Mouse (Mus musculus) thymus, adult 2 months (tissue): ENCODE results near the gene Cdc42ep4. TPM values are rescaled to one million over a fixed set of nuclear protein-coding genes. Genes with fewer than 3 reads are reported as not detected.

Experiments
- DNase-seq: peaks from one replicate; pipeline ENCODE4 v3.0.0; 2021
- H3K27ac ChIP-seq: fragments of 200-500 bp; 2 replicates; pipeline ENCODE4 v1.5.1; 2012; ENCODE audit warnings: low read length, control low read depth; ENCODE audit not compliant: control insufficient read depth, insufficient read depth
- H3K27me3 ChIP-seq: fragments of 200-500 bp; 2 replicates; pipeline ENCODE4 v1.6.1; 2012; ENCODE audit warnings: mild to moderate bottlenecking, low read length, moderate library complexity, mixed read lengths; ENCODE audit not compliant: control insufficient read depth, insufficient read depth
- H3K36me3 ChIP-seq: fragments of 200-500 bp; 2 replicates; pipeline ENCODE4 v1.6.1; 2012; ENCODE audit warnings: mild to moderate bottlenecking, low read length, moderate library complexity; ENCODE audit not compliant: control insufficient read depth, insufficient read depth
- H3K4me1 ChIP-seq: fragments of 200-500 bp; replicated peaks from 2 replicates; pipeline ENCODE4 v1.6.1; 2012; ENCODE audit warnings: low read length; ENCODE audit not compliant: control insufficient read depth, insufficient read depth
- H3K4me3 ChIP-seq: fragments of 200-500 bp; 2 replicates; pipeline ENCODE4 v1.5.1; 2012; ENCODE audit warnings: mild to moderate bottlenecking, low read length, control low read depth, moderate library complexity; ENCODE audit not compliant: control insufficient read depth, insufficient read depth
- CTCF ChIP-seq: fragments of 200-500 bp; IDR thresholded peaks from 2 replicates; pipeline ENCODE4 v1.5.1; 2012; ENCODE audit warnings: mild to moderate bottlenecking, control low read depth, low read length, moderate library complexity, borderline replicate concordance; ENCODE audit not compliant: control insufficient read depth, poor library complexity, insufficient read depth; ENCODE audit errors: extremely low read depth
- POLR2A ChIP-seq: fragments of 200-500 bp; IDR thresholded peaks from 2 replicates; pipeline ENCODE4 v1.6.1; 2012; ENCODE audit warnings: mild to moderate bottlenecking, low read length, control low read depth, moderate library complexity; ENCODE audit not compliant: control insufficient read depth, poor library complexity, insufficient read depth; ENCODE audit errors: extremely low read depth
- WGBS: fragments of 180-500 bp; shearing (Covaris S2); methylation state at CpG from one replicate; pipeline ENCODE4 v1.1.7; 2018; 5-methylcytosine and 5-hydroxymethylcytosine counted together
- polyA plus RNA-seq: library from polyadenylated mRNA; depleted of rRNA; stranded (reverse); fragments of >200 nt; gene quantifications from 2 replicates; pipeline ENCODE4 v1.2.3, GENCODE M21; 2012

The Cdc42ep4 gene
- polyA plus RNA-seq, 1 experiment, result 28.7 TPM

DNA sequence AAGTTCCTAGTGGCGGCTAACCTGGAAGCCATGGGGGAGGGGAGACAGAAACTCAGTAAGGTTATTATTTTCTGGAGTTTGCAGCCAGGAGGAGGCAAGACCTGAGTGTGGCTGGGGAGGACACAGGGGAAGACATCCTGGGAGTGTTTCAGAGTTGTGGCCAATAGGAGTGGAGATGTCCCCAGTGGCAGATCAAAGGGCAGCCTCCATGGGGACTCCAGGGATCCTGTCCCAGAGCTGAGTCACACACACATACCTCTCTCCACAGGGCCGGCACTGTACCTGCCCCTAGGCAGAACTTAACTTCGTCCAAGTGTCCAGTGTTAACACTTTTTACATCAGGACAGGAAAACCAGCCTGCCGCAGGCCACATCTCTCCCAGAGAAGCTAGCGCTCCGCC is 16.5 kb downstream of the Cdc42ep4 start:
- H3K27ac ChIP-seq, result no peak overlapping the region
- H3K36me3 ChIP-seq, result no peaks in the 10 kb centered on the region
- DNase-seq, result no peak
- H3K27me3 ChIP-seq, result no peaks in the 10 kb centered on the region
- H3K4me1 ChIP-seq, result peaks cover 26% of the 10 kb centered on the region
- WGBS, result 95% methylated on average over 6 of the region's 6 CpGs
- TF ChIP-seq CTCF, result no peak
- no peak for TF ChIP-seq POLR2A
- H3K4me3 ChIP-seq, result no peak overlapping the region

DNA sequence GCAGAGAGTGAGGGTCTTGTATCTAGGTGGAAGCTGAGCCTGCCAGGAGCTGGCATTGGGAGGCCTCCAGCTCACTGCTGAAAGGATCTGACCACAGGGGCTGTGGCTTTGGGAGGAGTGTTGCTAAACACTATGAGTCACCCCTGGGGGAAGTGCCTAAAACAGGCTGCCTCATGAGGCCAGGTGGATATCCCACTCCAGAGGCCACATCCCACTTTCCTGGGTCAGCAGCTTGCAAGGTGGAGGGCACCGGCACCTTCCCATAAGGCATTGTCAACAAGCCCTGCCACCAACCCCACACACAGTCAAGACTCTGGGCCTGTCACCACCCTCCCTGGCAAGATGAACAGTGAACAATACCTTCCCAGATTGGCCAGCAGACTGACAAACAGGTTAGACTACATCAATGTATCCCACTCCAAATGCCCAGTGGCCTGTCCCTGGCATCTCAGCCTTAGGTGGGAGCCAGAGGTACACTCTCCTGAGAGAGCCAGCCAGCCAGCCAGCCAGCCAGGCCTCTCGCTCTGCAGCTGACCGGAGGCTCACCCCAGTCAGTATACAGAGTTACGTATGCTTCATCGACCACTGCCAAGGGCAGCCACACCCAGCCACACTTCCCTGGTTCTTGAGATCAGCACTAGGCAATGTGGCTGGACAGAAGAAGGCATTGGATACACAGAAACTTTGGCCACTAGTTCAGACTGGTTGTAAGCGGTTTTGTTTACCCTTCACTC is 17.9 kb downstream of the Cdc42ep4 start:
- H3K36me3 ChIP-seq, result no peaks in the 10 kb centered on the region
- H3K4me1 ChIP-seq, result peaks cover 17% of the 10 kb centered on the region
- DNase-seq, result no peak
- TF ChIP-seq CTCF, result no peak
- no peak for TF ChIP-seq POLR2A
- H3K4me3 ChIP-seq, result no peak overlapping the region
- H3K27me3 ChIP-seq, result no peaks in the 10 kb centered on the region
- 94% methylated on average over 6 of the region's 6 CpGs for WGBS
- H3K27ac ChIP-seq, result no peak overlapping the region

- no peak for TF ChIP-seq POLR2A
- TF ChIP-seq CTCF, result no peak
- DNase-seq, result no peak
- H3K27ac ChIP-seq, result no peak overlapping the region
- peaks cover 8% of the 10 kb centered on the region; the same call in 1 of the 2 replicates for H3K4me1 ChIP-seq
- 93% methylated on average over 10 of the region's 10 CpGs for WGBS
- H3K36me3 ChIP-seq, result peaks cover 5% of the 10 kb centered on the region; the same call in 1 of the 2 replicates
- H3K4me3 ChIP-seq, result no peak overlapping the region
- no peaks in the 10 kb centered on the region for H3K27me3 ChIP-seq
These were observed 19.6 kb downstream of the Cdc42ep4 start for GRCm38 (mm10) chr11:113731945-113732612.

DNA sequence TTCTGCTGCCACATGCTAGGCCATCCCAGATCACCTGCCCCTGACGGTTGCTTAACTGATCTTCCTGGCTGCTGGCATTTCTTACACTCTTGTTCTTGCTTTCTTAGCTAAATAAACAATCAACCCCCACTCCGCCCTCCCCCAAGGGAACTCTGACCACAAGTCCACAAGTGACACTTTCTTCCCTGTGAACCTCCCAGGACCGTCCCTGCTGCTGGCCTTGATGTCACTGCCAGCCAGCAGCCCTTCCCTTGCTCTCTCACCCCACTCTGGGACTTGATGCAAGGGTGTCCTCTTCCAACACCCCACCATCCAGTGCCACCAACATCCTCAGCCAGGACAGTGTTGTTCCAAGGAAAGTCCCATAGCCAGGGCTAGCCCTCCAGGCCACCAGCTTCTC is 20.8 kb downstream of the Cdc42ep4 start:
- H3K27ac ChIP-seq, result no peak overlapping the region
- H3K4me1 ChIP-seq, result peaks cover 8% of the 10 kb centered on the region; the same call in 1 of the 2 replicates
- no peaks in the 10 kb centered on the region for H3K27me3 ChIP-seq
- TF ChIP-seq CTCF (no peak), POLR2A (no peak)
- WGBS, result 90% methylated on average over 3 of the region's 3 CpGs
- DNase-seq, result no peak
- peaks cover 5% of the 10 kb centered on the region; the same call in 1 of the 2 replicates for H3K36me3 ChIP-seq
- H3K4me3 ChIP-seq, result no peak overlapping the region

DNA sequence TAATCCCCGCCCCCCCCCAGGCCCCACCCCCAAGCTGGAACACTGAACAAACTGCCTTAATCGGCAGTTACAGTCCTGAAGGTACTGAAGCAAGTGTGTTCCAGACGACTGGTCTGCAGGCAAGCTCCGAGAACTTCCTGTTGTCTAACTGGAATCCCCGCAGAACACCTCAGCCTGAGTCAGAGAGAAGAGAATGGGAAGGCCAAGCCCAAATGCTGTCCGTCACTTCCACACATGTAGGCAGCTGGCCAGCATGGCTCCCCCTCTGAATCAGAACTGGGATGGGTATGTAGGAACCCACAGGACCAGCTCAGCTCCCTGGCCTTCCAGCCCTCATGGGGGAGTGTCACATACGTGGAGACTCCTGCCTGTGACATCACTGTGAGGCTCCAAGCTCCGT is 21.8 kb downstream of the Cdc42ep4 start:
- WGBS, result 85% methylated on average over 8 of the region's 8 CpGs
- no peak for TF ChIP-seq CTCF
- no peak for TF ChIP-seq POLR2A
- Histone ChIP-seq H3K36me3 (peaks cover 5% of the 10 kb centered on the region; the same call in 1 of the 2 replicates), H3K27ac (no peak overlapping the region), H3K27me3 (no peaks in the 10 kb centered on the region), H3K4me3 (no peak overlapping the region), H3K4me1 (peaks cover 8% of the 10 kb centered on the region; the same call in 1 of the 2 replicates)
- DNase-seq, result no peak

- Histone ChIP-seq H3K27ac (no peak overlapping the region), H3K4me3 (no peak overlapping the region), H3K27me3 (no peaks in the 10 kb centered on the region), H3K4me1 (peaks cover 8% of the 10 kb centered on the region; the same call in 1 of the 2 replicates), H3K36me3 (peaks cover 5% of the 10 kb centered on the region; the same call in 1 of the 2 replicates)
- no peak for TF ChIP-seq CTCF
- 96% methylated on average over 21 of the region's 21 CpGs for WGBS
- no peak for DNase-seq
These were observed 22.4 kb downstream of the Cdc42ep4 start for GRCm38 (mm10) chr11:113729239-113729638.
